Mouse (Mus musculus) stomach, postnatal 0 days (tissue): Measurements from ENCODE around the gene Ngef.

Experiments
- CTCF ChIP-seq: IDR thresholded peaks from 2 replicates; pipeline ENCODE4 v1.5.1; 2016; ENCODE audit warnings: antibody characterized with exemption, low read depth, mild to moderate bottlenecking, moderate library complexity
- EP300 ChIP-seq: optimal IDR thresholded peaks from 2 replicates; pipeline ENCODE3; 2016; ENCODE audit warnings: antibody characterized with exemption

- no peak for TF ChIP-seq CTCF
- TF ChIP-seq EP300, result no peak
Measured at GRCm38 (mm10) chr1:87534118-87534517, 39.6 kb downstream of the Ngef start.
